Mouse (Mus musculus) lung, adult 2 months (tissue): ENCODE data around the gene Gpr83. TPM values are rescaled to one million over a fixed set of nuclear protein-coding genes. Genes with fewer than 3 reads are reported as not detected.
"Not testable (repeated sequence)": the region's sequence is repeated elsewhere in the genome, so short reads cannot be mapped to it uniquely, and the experiment has no call there.

ENCODE experiments used
- DNase-seq: peaks from one replicate; pipeline ENCODE4 v3.0.0; 2022
- H3K4me1 ChIP-seq: fragments of 200-500 bp; 2 replicates; pipeline ENCODE4 v1.6.1; 2011; ENCODE audit warnings: low read length; ENCODE audit not compliant: control insufficient read depth, insufficient read depth
- H3K4me3 ChIP-seq: fragments of 200-500 bp; replicated peaks from 2 replicates; pipeline ENCODE3; 2011; ENCODE audit warnings: low read depth, mild to moderate bottlenecking, control low read depth, low read length; ENCODE audit errors: extremely low read depth
- CTCF ChIP-seq: fragments of 200-500 bp; IDR thresholded peaks from 2 replicates; pipeline ENCODE4 v1.5.1; 2011; ENCODE audit warnings: mild to moderate bottlenecking, low read length, control low read depth; ENCODE audit not compliant: insufficient read depth
- POLR2A ChIP-seq: fragments of 200-500 bp; IDR thresholded peaks from 2 replicates; pipeline ENCODE4 v1.6.1; 2011; ENCODE audit warnings: low read depth, mild to moderate bottlenecking, control low read depth, low read length, borderline replicate concordance; ENCODE audit errors: extremely low read depth
- WGBS: fragments of 180-500 bp; shearing (Covaris S2); methylation state at CpG from one replicate; pipeline ENCODE4 v1.1.7; 2018; 5-methylcytosine and 5-hydroxymethylcytosine counted together
- polyA plus RNA-seq: library from polyadenylated mRNA; depleted of rRNA; stranded (reverse); fragments of >200 nt; gene quantifications from 2 replicates; pipeline ENCODE4 v1.2.3, GENCODE M21; 2012

Gene Gpr83
- polyA plus RNA-seq, 1 experiment = 0.32 TPM

- no peak for DNase-seq
- 82% methylated on average over 9 of the region's 9 CpGs for WGBS
- H3K4me1 ChIP-seq = no peaks in the 10 kb centered on the region
- TF ChIP-seq CTCF (no peak), POLR2A (no peak)
- no peak overlapping the region for H3K4me3 ChIP-seq
Measured at GRCm38 (mm10) chr9:14864726-14865125, 4.7 kb downstream of the Gpr83 start.

- Histone ChIP-seq H3K4me3 (no peak overlapping the region), H3K4me1 (no peaks in the 10 kb centered on the region)
- TF ChIP-seq POLR2A (no peak), CTCF (peak; percentile 54)
- no peak for DNase-seq
- WGBS = 19% methylated on average over 7 of the region's 7 CpGs
Measured at GRCm38 (mm10) chr9:14866957-14867356, 6.9 kb downstream of the Gpr83 start.

- no peak overlapping the region for H3K4me3 ChIP-seq
- DNase-seq = no peak
- TF ChIP-seq POLR2A (no peak), CTCF (no peak)
- WGBS = 93% methylated on average over 8 of the region's 8 CpGs
- H3K4me1 ChIP-seq = no peaks in the 10 kb centered on the region
Measured at GRCm38 (mm10) chr9:14868326-14868725, 8.3 kb downstream of the Gpr83 start.

- 92% methylated on average over 2 of the region's 2 CpGs for WGBS
- no peak for TF ChIP-seq CTCF
- TF ChIP-seq POLR2A = no peak
- Histone ChIP-seq H3K4me1 (no peaks in the 10 kb centered on the region), H3K4me3 (no peak overlapping the region)
- no peak for DNase-seq
Measured at GRCm38 (mm10) chr9:14870377-14870776, 10.4 kb downstream of the Gpr83 start.

- TF ChIP-seq CTCF = no peak
- DNase-seq = no peak
- WGBS = 93% methylated on average over 10 of the region's 10 CpGs
- H3K4me3 ChIP-seq = no peak overlapping the region
- no peaks in the 10 kb centered on the region for H3K4me1 ChIP-seq
Measured at GRCm38 (mm10) chr9:14870802-14871201, 10.8 kb downstream of the Gpr83 start.

- WGBS = 50% methylated on average over 3 of the region's 3 CpGs
- Histone ChIP-seq H3K4me3 (no peak overlapping the region), H3K4me1 (no peaks in the 10 kb centered on the region)
- DNase-seq = no peak
- TF ChIP-seq POLR2A = no peak
- TF ChIP-seq CTCF = no peak
Measured at GRCm38 (mm10) chr9:14871536-14871935, 11.5 kb downstream of the Gpr83 start.

- DNase-seq = no peak
- TF ChIP-seq CTCF (no peak), POLR2A (no peak)
- WGBS = 62% methylated on average over 17 of the region's 17 CpGs
Measured at GRCm38 (mm10) chr9:14872181-14872930, 12.3 kb downstream of the Gpr83 start.

GRCm38 (mm10) chr9:14875743-14876507, 15.9 kb downstream of the Gpr83 start:
- TF ChIP-seq POLR2A (no peak), CTCF (no peak)
- no peak overlapping the region for H3K4me3 ChIP-seq
- 69% methylated on average over 5 of the region's 5 CpGs for WGBS
- H3K4me1 ChIP-seq = no peaks in the 10 kb centered on the region
- no peak for DNase-seq

More at GRCm38 (mm10) chr9:14872181-14872930, 12.3 kb downstream of the Gpr83 start:
- no peaks in the 10 kb centered on the region for H3K4me1 ChIP-seq
- no peak overlapping the region for H3K4me3 ChIP-seq

GRCm38 (mm10) chr9:14876566-14876965, 16.6 kb downstream of the Gpr83 start:
- WGBS = 47% methylated on average over 8 of the region's 8 CpGs
- DNase-seq, H3K4me3 ChIP-seq, H3K4me1 ChIP-seq: not testable (repeated sequence)

- WGBS = 22% methylated on average over 4 of the region's 4 CpGs
- no peak for TF ChIP-seq POLR2A
- no peak for TF ChIP-seq CTCF
- Histone ChIP-seq H3K4me1 (peaks cover 4% of the 10 kb centered on the region; the same call in 1 of the 2 replicates), H3K4me3 (no peak overlapping the region)
- DNase-seq = no peak
Measured at GRCm38 (mm10) chr9:14884641-14885040, 24.6 kb downstream of the Gpr83 start.
